Mouse (Mus musculus): Measurements from ENCODE around the gene Cbarp. TPM values are rescaled to one million over a fixed set of nuclear protein-coding genes. Genes with fewer than 3 reads are reported as not detected.

Gene Cbarp
- polyA plus RNA-seq, 1 experiment from 2014 or later: 10.1 TPM

DNA sequence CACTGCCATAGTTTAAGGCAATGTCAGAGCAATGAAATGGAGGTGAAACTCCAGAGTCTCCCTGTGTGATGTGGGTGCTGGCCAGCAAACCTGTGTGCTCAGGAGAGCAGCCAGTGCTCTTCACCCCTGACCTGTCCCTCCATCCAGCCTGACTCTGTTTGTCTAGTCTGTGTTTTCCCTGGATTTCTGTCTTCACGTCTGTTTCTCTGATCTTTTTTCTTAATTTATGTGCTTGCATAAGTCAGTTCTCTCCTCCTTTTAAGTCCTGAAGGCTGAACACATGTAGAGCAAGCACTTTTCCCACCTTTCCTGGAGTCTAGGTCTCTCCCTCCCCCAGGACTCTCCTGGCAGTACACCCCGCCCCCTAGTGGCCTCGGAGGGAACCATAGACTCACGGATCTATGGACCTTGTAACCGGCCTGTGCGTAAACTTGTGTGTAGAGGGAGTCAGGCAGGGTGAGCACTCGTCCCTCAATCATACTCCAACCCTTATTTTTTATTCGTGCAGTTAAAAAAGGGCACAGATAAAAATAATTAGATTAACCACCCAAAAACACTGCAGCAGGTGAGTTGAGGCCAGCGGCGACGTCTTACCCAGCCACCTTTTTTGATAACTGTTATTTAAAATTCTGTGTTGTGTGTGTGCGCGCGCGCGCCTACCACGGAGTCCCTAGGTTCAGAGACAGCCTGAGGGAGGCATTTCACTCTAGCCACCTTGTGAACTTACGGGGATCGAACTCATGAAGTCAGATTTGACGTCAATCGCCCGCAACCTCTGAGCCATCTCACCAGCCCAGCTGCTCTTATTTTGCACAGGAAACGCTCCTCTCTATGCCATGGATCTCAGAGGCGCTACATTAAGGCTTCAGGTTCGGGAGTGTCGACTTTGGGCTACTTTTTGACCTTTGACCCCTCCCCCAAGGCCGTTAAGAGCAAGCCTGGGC lies 26.0 kb downstream of the Cbarp start:
- Histone ChIP-seq H3K4me2 (replicated peaks; ENCODE audit: low read depth, low read length) (peak overlapping the region; percentile 62), H3K27me3 (ENCODE audit: control insufficient read depth, insufficient read depth, low read length) (no peaks in the 10 kb centered on the region), H3K27ac (ENCODE audit: low read length) (peak overlapping the region; percentile 76), H3K9ac (replicated peaks; ENCODE audit: low read depth, low read length) (peak overlapping the region; percentile 40), H3K4me1 (ENCODE audit: control insufficient read depth, insufficient read depth, low read length) (peaks cover 19% of the 10 kb centered on the region), H3K9me3 (ENCODE audit: control insufficient read depth, low read depth, low read length) (no peaks in the 10 kb centered on the region), H3K4me3 (ENCODE audit: low read depth, low read length) (peak overlapping the region; percentile 35), H3K36me3 (ENCODE audit: control insufficient read depth, insufficient read depth, low read length) (peaks cover 6% of the 10 kb centered on the region; the same call in 1 of the 2 replicates)
- peak; percentile 57 for ATAC-seq (ENCODE audit: insufficient number of reproducible peaks, insufficient read depth, low FRiP score, low read depth)
- WGBS: 2% methylated on average over 27 of the region's 27 CpGs

DNA sequence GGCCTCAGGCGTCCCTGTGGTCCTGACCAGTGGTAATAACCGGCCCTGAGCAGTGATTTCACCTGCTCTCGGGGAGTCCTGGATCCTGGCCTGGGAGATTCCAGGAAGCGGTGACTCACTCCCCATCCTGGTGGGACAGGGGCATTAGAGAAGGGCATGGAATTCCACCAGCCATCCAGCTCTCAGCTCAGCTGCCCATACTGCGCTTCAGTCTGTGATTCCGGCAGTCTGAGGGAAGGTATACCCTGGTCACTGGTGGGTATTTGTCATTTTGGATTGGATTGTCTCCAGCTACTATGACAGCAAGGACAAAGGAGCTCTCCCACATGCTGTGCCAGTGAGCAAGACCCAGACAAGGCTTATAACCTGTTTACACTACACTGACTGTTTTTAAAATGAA lies 33.0 kb downstream of the Cbarp start:
- H3K4me3 ChIP-seq (ENCODE audit: low read depth, low read length): no peak overlapping the region
- ATAC-seq (ENCODE audit: insufficient number of reproducible peaks, insufficient read depth, low FRiP score, low read depth): no peak
- H3K27ac ChIP-seq (ENCODE audit: low read length): no peak overlapping the region
- H3K4me1 ChIP-seq (ENCODE audit: control insufficient read depth, insufficient read depth, low read length): no peaks in the 10 kb centered on the region
- H3K36me3 ChIP-seq (ENCODE audit: control insufficient read depth, insufficient read depth, low read length): no peaks in the 10 kb centered on the region
- H3K9me3 ChIP-seq (ENCODE audit: control insufficient read depth, low read depth, low read length): no peaks in the 10 kb centered on the region
- WGBS: 59% methylated on average over 6 of the region's 6 CpGs
- no peak overlapping the region for H3K9ac ChIP-seq (replicated peaks; ENCODE audit: low read depth, low read length)
- H3K27me3 ChIP-seq (ENCODE audit: control insufficient read depth, insufficient read depth, low read length): no peaks in the 10 kb centered on the region
- no peak overlapping the region for H3K4me2 ChIP-seq (replicated peaks; ENCODE audit: low read depth, low read length)

DNA sequence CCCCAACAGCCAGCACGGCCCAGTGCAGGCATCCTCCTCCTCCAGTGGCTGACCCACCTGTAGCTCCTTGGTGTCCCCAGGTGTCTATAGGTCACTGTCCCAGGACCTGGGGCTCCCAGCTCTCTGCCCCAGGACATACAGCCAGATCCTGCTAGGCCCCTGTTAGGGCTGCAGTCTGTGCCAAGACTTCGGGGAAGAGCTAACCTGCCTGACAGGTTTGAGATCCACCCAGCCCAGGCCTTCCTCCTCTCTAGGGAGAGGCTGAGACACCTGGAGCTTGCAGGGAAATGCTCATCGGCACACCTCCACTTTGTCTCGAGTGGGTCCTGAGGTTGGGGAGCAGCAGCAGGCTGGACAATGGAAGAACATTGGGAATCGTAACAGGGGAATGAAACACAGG lies 34.7 kb downstream of the Cbarp start:
- H3K9ac ChIP-seq (replicated peaks; ENCODE audit: low read depth, low read length): no peak overlapping the region
- no peaks in the 10 kb centered on the region for H3K27me3 ChIP-seq (ENCODE audit: control insufficient read depth, insufficient read depth, low read length)
- H3K4me2 ChIP-seq (replicated peaks; ENCODE audit: low read depth, low read length): 0 out of 2 replicates have a peak overlapping the region, but pooled peaks have one; percentile 18
- H3K4me1 ChIP-seq (ENCODE audit: control insufficient read depth, insufficient read depth, low read length): peaks cover 8% of the 10 kb centered on the region; the same call in 1 of the 2 replicates
- H3K9me3 ChIP-seq (ENCODE audit: control insufficient read depth, low read depth, low read length): no peaks in the 10 kb centered on the region
- WGBS: 63% methylated on average over 5 of the region's 5 CpGs
- H3K27ac ChIP-seq (ENCODE audit: low read length): peak overlapping the region; percentile 58; the same call in 1 of the 2 replicates
- H3K36me3 ChIP-seq (ENCODE audit: control insufficient read depth, insufficient read depth, low read length): no peaks in the 10 kb centered on the region
- no peak overlapping the region for H3K4me3 ChIP-seq (ENCODE audit: low read depth, low read length)
- ATAC-seq (ENCODE audit: insufficient number of reproducible peaks, insufficient read depth, low FRiP score, low read depth): no peak

DNA sequence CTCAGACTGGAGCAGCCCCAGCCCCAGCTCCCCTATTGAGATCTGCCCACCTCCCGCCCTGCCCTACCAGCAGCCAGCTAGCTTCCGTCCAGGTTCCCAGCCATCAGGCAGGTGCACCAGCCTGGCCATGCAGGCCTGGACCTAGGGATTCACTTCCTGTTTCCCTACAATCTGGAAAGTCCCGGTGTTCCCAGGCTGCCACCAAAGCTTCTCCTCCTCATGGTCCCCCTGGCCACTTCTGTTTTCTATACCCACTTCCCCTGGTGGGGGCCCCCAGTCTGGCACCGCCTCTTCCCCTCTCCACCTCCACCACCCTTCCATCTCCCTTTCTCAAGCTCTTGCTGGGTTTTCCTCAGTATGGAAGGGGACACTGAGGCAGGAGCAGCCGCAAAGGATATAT lies 35.2 kb downstream of the Cbarp start, which contains the start of gene Sbno2:
TSS of gene Sbno2 (minus strand) at position 112 of the 400 bp plus-strand sequence.
- ATAC-seq (ENCODE audit: insufficient number of reproducible peaks, insufficient read depth, low FRiP score, low read depth): no peak
- 58% methylated on average over 5 of the region's 5 CpGs for WGBS

DNA sequence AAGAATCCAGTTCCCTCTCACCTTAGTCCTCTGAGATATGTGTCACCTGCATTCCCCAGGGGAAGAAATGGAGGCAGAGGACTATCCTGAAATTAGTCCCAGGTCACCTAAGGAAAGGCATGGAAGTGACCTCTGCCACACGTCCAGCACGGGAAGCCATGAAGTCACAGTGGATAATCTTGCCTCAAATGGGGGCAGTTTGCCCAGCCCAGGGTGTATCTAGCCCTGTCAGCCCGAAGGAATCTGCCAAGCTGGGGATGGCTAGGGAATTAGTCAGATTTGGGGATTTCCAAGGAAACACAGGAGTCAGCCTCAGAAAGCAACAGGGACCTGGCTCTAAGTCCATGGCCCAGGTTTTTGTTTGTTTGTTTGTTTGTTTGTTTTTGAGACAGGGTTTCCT lies 36.5 kb downstream of the Cbarp start:
- Histone ChIP-seq H3K9me3 (ENCODE audit: control insufficient read depth, low read depth, low read length) (no peaks in the 10 kb centered on the region), H3K27ac (ENCODE audit: low read length) (no peak overlapping the region), H3K27me3 (ENCODE audit: control insufficient read depth, insufficient read depth, low read length) (no peaks in the 10 kb centered on the region), H3K4me2 (replicated peaks; ENCODE audit: low read depth, low read length) (no peak overlapping the region), H3K4me1 (ENCODE audit: control insufficient read depth, insufficient read depth, low read length) (peaks cover 11% of the 10 kb centered on the region; the same call in 1 of the 2 replicates), H3K9ac (replicated peaks; ENCODE audit: low read depth, low read length) (no peak overlapping the region), H3K4me3 (ENCODE audit: low read depth, low read length) (no peak overlapping the region), H3K36me3 (ENCODE audit: control insufficient read depth, insufficient read depth, low read length) (no peaks in the 10 kb centered on the region)
- 84% methylated on average over 3 of the region's 3 CpGs for WGBS
- no peak for ATAC-seq (ENCODE audit: insufficient number of reproducible peaks, insufficient read depth, low FRiP score, low read depth)

More for the DNA sequence above, 35.2 kb downstream of the Cbarp start, which contains the start of gene Sbno2:
- Histone ChIP-seq H3K36me3 (ENCODE audit: control insufficient read depth, insufficient read depth, low read length) (no peaks in the 10 kb centered on the region), H3K4me1 (ENCODE audit: control insufficient read depth, insufficient read depth, low read length) (peaks cover 11% of the 10 kb centered on the region; the same call in 1 of the 2 replicates), H3K9me3 (ENCODE audit: control insufficient read depth, low read depth, low read length) (no peaks in the 10 kb centered on the region), H3K27me3 (ENCODE audit: control insufficient read depth, insufficient read depth, low read length) (no peaks in the 10 kb centered on the region), H3K4me3 (ENCODE audit: low read depth, low read length) (no peak within 1 kb of the TSS), H3K4me2 (replicated peaks; ENCODE audit: low read depth, low read length) (0 out of 2 replicates have a peak within 1 kb of the TSS, but pooled peaks have one; percentile 18), H3K9ac (replicated peaks; ENCODE audit: low read depth, low read length) (0 out of 2 replicates have a peak within 1 kb of the TSS, but pooled peaks have one; percentile 7), H3K27ac (ENCODE audit: low read length) (peak within 1 kb of the TSS; percentile 58; the same call in 1 of the 2 replicates)

DNA sequence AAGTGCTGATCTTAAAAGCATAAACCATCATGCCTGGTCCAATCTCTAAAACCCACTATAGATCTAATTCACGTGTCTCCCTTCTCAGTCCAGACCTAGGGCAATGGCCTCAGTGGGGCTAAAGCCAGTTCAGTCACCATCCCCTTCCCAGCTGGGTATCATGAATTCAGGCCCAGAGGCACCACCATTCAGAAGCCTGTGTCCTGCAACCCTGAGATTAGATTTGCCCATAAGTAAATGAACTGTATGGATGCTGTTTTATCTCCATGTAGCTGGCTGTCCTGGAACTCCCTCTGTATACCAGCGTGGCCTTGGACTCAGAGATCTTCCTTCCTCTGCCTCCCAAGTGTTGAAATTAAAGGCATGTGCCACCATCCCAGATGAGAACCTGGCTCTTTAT lies 37.6 kb downstream of the Cbarp start:
- H3K4me1 ChIP-seq (ENCODE audit: control insufficient read depth, insufficient read depth, low read length): peaks cover 11% of the 10 kb centered on the region; the same call in 1 of the 2 replicates
- 84% methylated on average over 2 of the region's 2 CpGs for WGBS
- H3K9me3 ChIP-seq (ENCODE audit: control insufficient read depth, low read depth, low read length): no peaks in the 10 kb centered on the region
- H3K4me3 ChIP-seq (ENCODE audit: low read depth, low read length): no peak overlapping the region
- H3K27ac ChIP-seq (ENCODE audit: low read length): 0 out of 2 replicates have a peak overlapping the region, but pooled peaks have one; percentile 18
- no peaks in the 10 kb centered on the region for H3K36me3 ChIP-seq (ENCODE audit: control insufficient read depth, insufficient read depth, low read length)
- ATAC-seq (ENCODE audit: insufficient number of reproducible peaks, insufficient read depth, low FRiP score, low read depth): no peak
- H3K9ac ChIP-seq (replicated peaks; ENCODE audit: low read depth, low read length): no peak overlapping the region
- H3K4me2 ChIP-seq (replicated peaks; ENCODE audit: low read depth, low read length): peak overlapping the region; percentile 91
- H3K27me3 ChIP-seq (ENCODE audit: control insufficient read depth, insufficient read depth, low read length): no peaks in the 10 kb centered on the region

DNA sequence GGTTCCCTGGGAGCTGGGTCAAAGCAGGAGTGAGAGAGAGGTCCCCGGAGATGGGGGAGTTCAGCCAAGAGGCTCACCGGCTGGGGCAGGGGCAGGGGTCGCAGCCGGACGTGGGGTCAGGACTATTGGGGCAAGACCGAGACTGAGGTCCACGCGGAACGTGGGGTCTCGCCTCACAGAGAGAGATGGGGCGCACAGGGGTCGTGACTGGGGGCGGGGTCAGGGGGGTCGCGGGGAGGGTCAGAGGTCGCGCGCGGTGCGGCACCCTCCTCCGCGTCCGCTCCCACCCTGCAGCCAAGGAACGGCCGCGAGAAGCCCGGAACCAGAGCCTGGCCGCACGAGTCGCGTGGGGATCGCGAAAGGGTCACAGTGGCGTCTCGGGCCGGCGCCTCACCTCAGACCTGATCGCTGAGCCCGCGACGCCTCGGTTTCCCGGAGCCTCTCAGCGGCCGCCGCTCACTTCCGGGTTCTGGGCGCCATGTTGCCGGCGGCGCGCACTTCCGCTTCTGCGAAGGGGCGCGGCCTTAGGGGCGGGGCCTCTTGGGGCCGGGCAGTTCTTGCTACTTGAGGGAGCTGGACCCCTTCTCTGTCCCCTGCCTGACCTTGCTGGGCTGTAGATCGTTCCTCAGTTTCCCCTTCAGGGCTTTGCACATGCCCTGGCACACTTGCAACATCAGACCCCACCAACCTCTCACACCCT lies 38.3 kb downstream of the Cbarp start:
- no peaks in the 10 kb centered on the region for H3K27me3 ChIP-seq (ENCODE audit: control insufficient read depth, insufficient read depth, low read length)
- H3K9ac ChIP-seq (replicated peaks; ENCODE audit: low read depth, low read length): peak overlapping the region; percentile 87
- no peaks in the 10 kb centered on the region for H3K36me3 ChIP-seq (ENCODE audit: control insufficient read depth, insufficient read depth, low read length)
- ATAC-seq (ENCODE audit: insufficient number of reproducible peaks, insufficient read depth, low FRiP score, low read depth): peak; percentile 76
- peaks cover 16% of the 10 kb centered on the region for H3K4me1 ChIP-seq (ENCODE audit: control insufficient read depth, insufficient read depth, low read length)
- peak overlapping the region; percentile 91 for H3K4me2 ChIP-seq (replicated peaks; ENCODE audit: low read depth, low read length)
- H3K9me3 ChIP-seq (ENCODE audit: control insufficient read depth, low read depth, low read length): no peaks in the 10 kb centered on the region
- H3K4me3 ChIP-seq (ENCODE audit: low read depth, low read length): peak overlapping the region; percentile 87
- H3K27ac ChIP-seq (ENCODE audit: low read length): peak overlapping the region; percentile 68; the same call in 1 of the 2 replicates
- WGBS: under 1% methylated on average over 43 of the region's 59 CpGs

DNA sequence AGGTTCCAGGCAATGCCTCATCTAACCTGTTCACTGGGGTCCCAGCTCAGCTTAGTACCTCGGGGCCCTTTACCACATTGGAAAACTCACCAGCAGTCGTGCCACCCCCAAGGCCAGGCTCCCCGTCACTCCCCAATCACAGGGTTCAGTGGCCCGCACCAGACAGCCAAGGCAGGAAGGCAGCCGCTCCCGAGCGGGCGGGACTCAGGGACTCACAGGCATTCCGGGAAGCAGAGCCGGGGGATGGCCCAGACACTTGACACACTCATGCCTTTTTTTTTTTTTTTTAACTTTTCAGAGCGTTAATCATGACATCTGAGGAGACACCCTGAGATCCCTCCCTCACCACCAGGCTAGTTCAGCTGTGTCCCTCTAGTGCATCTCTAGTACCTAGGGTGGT lies 39.7 kb downstream of the Cbarp start:
- Histone ChIP-seq H3K9me3 (ENCODE audit: control insufficient read depth, low read depth, low read length) (no peaks in the 10 kb centered on the region), H3K4me1 (ENCODE audit: control insufficient read depth, insufficient read depth, low read length) (peaks cover 24% of the 10 kb centered on the region), H3K9ac (replicated peaks; ENCODE audit: low read depth, low read length) (no peak overlapping the region), H3K4me3 (ENCODE audit: low read depth, low read length) (peak overlapping the region; percentile 87; the same call in 1 of the 2 replicates), H3K27ac (ENCODE audit: low read length) (no peak overlapping the region), H3K27me3 (ENCODE audit: control insufficient read depth, insufficient read depth, low read length) (no peaks in the 10 kb centered on the region), H3K4me2 (replicated peaks; ENCODE audit: low read depth, low read length) (peak overlapping the region; percentile 91), H3K36me3 (ENCODE audit: control insufficient read depth, insufficient read depth, low read length) (no peaks in the 10 kb centered on the region)
- 43% methylated on average over 11 of the region's 11 CpGs for WGBS
- ATAC-seq (ENCODE audit: insufficient number of reproducible peaks, insufficient read depth, low FRiP score, low read depth): no peak

Data from stomach, embryonic 14.5 days (tissue).